Mouse (Mus musculus) gastrocnemius, adult 2 months (tissue): ENCODE measurements around the gene Ngb. TPM values are rescaled to one million over a fixed set of nuclear protein-coding genes. Genes with fewer than 3 reads are reported as not detected.

Experiments
- DNase-seq: peaks from one replicate; pipeline ENCODE4 v3.0.0; 2022
- H3K27ac ChIP-seq: fragments of 200-600 bp; 2 replicates; pipeline ENCODE4 v1.8.1; 2022; ENCODE audit warnings: mild to moderate bottlenecking
- H3K4me3 ChIP-seq: fragments of 200-600 bp; 2 replicates; pipeline ENCODE4 v1.8.1; 2022; ENCODE audit warnings: mild to moderate bottlenecking, moderate library complexity
- CTCF ChIP-seq: fragments of 200-600 bp; IDR thresholded peaks from 2 replicates; pipeline ENCODE4 v1.8.1; 2022; ENCODE audit warnings: antibody characterized with exemption, mild to moderate bottlenecking, moderate library complexity
- intact Hi-C: fragments of 180-260 bp; cut with DNase I; formaldehyde crosslinking; loops from one replicate; pipeline ENCODE4 v1.15.1; 2025
- total RNA-seq, 2 experiments: library from RNA; stranded (reverse); gene quantifications; 2 replicates each; pipeline ENCODE4 v1.2.3; 2021

The Ngb gene
- total RNA-seq, 2 experiments from 2014 or later, result 0.14 to 0.20 TPM

GRCm38 (mm10) chr12:87131181-87131580 is 28.8 kb upstream of the Ngb start:
- Histone ChIP-seq H3K4me3 (no peak overlapping the region), H3K27ac (no peak overlapping the region)
- no peak for TF ChIP-seq CTCF
- DNase-seq, result no peak
- intact Hi-C loops, result loop anchor here (10.0 kb wide), 1 partner anchor 204 kb away; no protein-coding TSS in a partner anchor

- no peak for TF ChIP-seq CTCF
- DNase-seq, result no peak
- intact Hi-C loops, result loop anchor here (10.0 kb wide), 1 partner anchor 205 kb away; no protein-coding TSS in a partner anchor
- H3K27ac ChIP-seq, result no peak overlapping the region
- no peak overlapping the region for H3K4me3 ChIP-seq
Measured at GRCm38 (mm10) chr12:87130224-87130623, 27.9 kb upstream of the Ngb start.

- DNase-seq, result no peak
- intact Hi-C loops, result no loop called here
- H3K27ac ChIP-seq, result no peak overlapping the region
- no peak overlapping the region for H3K4me3 ChIP-seq
- TF ChIP-seq CTCF, result no peak
Measured at GRCm38 (mm10) chr12:87127256-87127655, 24.9 kb upstream of the Ngb start.

GRCm38 (mm10) chr12:87121918-87122589 is 19.7 kb upstream of the Ngb start:
- Histone ChIP-seq H3K4me3 (no peak overlapping the region), H3K27ac (no peak overlapping the region)
- DNase-seq, result no peak
- intact Hi-C loops, result no loop called here
- no peak for TF ChIP-seq CTCF

GRCm38 (mm10) chr12:87107357-87107977 is 5.1 kb upstream of the Ngb start:
- intact Hi-C loops, result no loop called here
- TF ChIP-seq CTCF, result no peak
- Histone ChIP-seq H3K27ac (no peak overlapping the region), H3K4me3 (no peak overlapping the region)
- DNase-seq, result no peak

GRCm38 (mm10) chr12:87104796-87105195 is 2.5 kb upstream of the Ngb start:
- no peak overlapping the region for H3K4me3 ChIP-seq
- intact Hi-C loops, result no loop called here
- no peak for DNase-seq
- TF ChIP-seq CTCF, result no peak
- H3K27ac ChIP-seq, result no peak overlapping the region

- TF ChIP-seq CTCF, result no peak
- DNase-seq, result no peak
- no peak overlapping the region for H3K4me3 ChIP-seq
- no peak overlapping the region for H3K27ac ChIP-seq
- intact Hi-C loops, result no loop called here
Measured at GRCm38 (mm10) chr12:87103471-87103870, 1.1 kb upstream of the Ngb start.

- no peak for TF ChIP-seq CTCF
- no peak overlapping the region for H3K27ac ChIP-seq
- no peak for DNase-seq
- intact Hi-C loops, result no loop called here
- H3K4me3 ChIP-seq, result no peak overlapping the region
Measured at GRCm38 (mm10) chr12:87100331-87100730, 2.0 kb downstream of the Ngb start.

GRCm38 (mm10) chr12:87093671-87094070 is 8.7 kb downstream of the Ngb start:
- no peak overlapping the region for H3K4me3 ChIP-seq
- intact Hi-C loops, result no loop called here

GRCm38 (mm10) chr12:87093249-87093648 is 9.1 kb downstream of the Ngb start:
- no peak overlapping the region for H3K4me3 ChIP-seq
- DNase-seq, result no peak
- no peak for TF ChIP-seq CTCF
- intact Hi-C loops, result no loop called here
- H3K27ac ChIP-seq, result no peak overlapping the region

More at GRCm38 (mm10) chr12:87093671-87094070, 8.7 kb downstream of the Ngb start:
- no peak for TF ChIP-seq CTCF
- H3K27ac ChIP-seq, result no peak overlapping the region
- DNase-seq, result no peak

GRCm38 (mm10) chr12:87091916-87092315 is 10.4 kb downstream of the Ngb start:
- Histone ChIP-seq H3K27ac (no peak overlapping the region), H3K4me3 (no peak overlapping the region)
- intact Hi-C loops, result no loop called here
- DNase-seq, result no peak
- TF ChIP-seq CTCF, result no peak

GRCm38 (mm10) chr12:87089701-87090100 is 12.6 kb downstream of the Ngb start:
- Histone ChIP-seq H3K27ac (no peak overlapping the region), H3K4me3 (no peak overlapping the region)
- no peak for DNase-seq
- TF ChIP-seq CTCF, result no peak
- intact Hi-C loops, result no loop called here

- no peak for DNase-seq
- Histone ChIP-seq H3K27ac (no peak overlapping the region), H3K4me3 (no peak overlapping the region)
- intact Hi-C loops, result no loop called here
- TF ChIP-seq CTCF, result no peak
Measured at GRCm38 (mm10) chr12:87089255-87089654, 13.1 kb downstream of the Ngb start.

GRCm38 (mm10) chr12:87088331-87088730 is 14.0 kb downstream of the Ngb start:
- peak; percentile 19; the same call in 1 of the 2 replicates for TF ChIP-seq CTCF
- Histone ChIP-seq H3K4me3 (no peak overlapping the region), H3K27ac (no peak overlapping the region)
- DNase-seq, result no peak
- intact Hi-C loops, result no loop called here
